Mouse (Mus musculus) effector memory CD4-positive, alpha-beta T cell, adult 7 months (primary cell): ENCODE measurements around the gene Gnai2. TPM values are rescaled to one million over a fixed set of nuclear protein-coding genes. Genes with fewer than 3 reads are reported as not detected.

ENCODE experiments used
- polyA plus RNA-seq: library from polyadenylated mRNA; unstranded; fragments of 100-300 nt; shearing (Covaris generic); gene quantifications from one replicate; pipeline ENCODE4 v1.2.1, GENCODE M21; 2017

Gene Gnai2
- polyA plus RNA-seq, result 578 TPM

DNA sequence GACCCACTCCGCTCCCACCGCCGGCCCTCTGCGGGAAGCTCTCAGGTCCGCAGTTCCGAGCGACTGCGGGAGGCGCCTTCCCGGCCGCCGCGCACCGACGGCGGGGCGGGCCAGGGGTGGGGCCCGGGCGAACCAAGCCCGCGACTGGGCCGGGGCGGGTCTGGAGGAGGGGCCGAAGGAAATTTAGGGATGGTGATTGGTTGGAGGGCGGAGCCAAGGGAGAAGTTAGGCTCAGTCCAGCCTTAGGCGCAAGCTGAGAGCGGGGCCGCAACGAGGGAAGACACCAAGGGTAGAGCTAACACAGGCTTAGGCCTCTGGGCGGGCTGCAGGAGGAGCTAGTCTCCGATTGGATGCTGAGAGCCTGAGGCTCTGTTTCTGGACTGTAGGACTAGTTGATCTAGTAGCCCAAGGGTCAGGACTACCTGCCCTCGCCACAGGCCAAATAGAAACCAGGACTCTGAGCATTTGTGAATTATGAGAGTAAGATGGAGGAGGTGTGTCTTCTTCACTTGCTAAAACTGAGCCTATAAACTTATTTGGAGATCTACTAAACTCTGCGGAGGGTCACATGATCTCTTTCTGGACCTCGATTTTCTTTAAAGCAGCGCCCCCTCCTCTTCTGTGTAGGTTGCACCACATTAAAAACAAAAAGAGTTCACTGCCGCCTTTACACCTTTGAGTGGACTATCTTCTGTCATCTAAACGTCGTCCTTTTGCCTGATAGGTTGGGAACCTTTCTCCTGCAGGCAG is at the start of gene Gnai2:
Gnai2 (minus strand) TSS at position 89 of the 750 bp plus-strand sequence.

DNA sequence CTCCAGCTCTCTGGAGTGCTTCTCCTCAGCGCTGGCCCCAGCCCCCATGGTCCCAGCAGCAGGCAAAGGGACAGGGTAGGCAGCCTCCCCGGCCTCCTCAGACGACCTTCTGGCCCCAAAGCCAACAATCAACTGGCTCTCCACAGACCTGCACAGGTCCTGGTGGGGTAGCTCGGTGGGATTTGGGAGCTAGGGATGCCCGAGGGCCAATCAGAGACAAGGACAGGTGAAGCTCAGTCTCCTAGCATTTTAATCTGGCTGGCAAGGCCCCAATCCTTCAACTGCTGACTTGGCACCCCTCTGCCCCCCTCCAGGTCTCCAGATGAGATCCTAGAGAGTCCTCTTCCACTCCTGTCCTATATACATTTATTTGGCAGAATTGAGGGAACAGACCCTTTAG is 44.3 kb upstream of the Gnai2 start, which contains the start of gene Gnat1:
Gnat1 (minus strand) TSS at position 212 of the 400 bp plus-strand sequence.

GRCm38 (mm10) chr9:107669480-107669945 is 34.3 kb upstream of the Gnai2 start, which contains the start of gene Slc38a3:
Slc38a3 (minus strand) TSS chr9:107669530.

GRCm38 (mm10) chr9:107608741-107609432 is 26.3 kb downstream of the Gnai2 start, which contains the start of gene Sema3b:
Sema3b (minus strand) TSS chr9:107609229.

GRCm38 (mm10) chr9:107586974-107587832 is 48.0 kb downstream of the Gnai2 start, which contains the start of gene Ifrd2:
Ifrd2 (plus strand) TSS chr9:107587642.

DNA sequence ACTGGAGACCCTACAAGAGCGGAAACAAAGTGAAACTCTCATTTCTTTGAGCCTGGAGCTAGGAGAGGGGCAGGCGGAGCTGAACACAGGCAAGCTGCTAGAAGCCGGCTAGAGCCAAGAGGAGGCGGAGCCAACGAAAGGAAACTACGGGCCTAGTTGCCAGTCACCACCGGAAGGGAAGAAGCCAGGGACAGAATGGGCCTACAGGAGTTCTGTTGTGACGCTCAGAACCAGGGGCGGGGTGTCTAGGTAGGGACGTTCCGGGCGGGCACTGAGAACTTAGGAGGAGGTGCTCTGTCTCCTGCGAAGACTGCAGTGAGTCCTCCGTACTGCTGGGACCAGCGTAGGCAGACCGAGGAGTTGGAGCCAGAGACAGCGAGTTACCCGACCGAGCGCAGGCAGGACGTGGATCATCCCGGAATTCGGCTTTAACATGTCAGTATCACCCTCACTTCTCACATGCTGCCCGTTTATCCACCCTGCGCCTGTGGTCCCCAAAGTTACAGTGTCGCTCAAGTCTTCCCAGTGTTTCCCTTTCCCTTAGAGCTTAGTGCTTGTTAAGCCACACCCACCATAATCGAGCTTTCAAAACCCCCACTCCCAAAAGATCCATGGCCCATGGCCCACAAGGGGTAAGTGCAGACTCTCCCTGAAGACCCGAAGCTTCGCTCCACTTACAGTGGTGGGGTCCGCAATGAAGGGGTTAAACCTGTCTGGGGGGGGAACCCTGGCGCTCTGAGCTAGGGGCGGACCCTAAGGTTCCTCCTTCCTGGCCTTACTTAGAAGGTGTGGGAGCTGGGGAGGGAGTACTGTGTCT is 54.5 kb downstream of the Gnai2 start, which contains the start of gene Hyal3:
Hyal3 (plus strand) TSS at position 318 of the 817 bp plus-strand sequence.

DNA sequence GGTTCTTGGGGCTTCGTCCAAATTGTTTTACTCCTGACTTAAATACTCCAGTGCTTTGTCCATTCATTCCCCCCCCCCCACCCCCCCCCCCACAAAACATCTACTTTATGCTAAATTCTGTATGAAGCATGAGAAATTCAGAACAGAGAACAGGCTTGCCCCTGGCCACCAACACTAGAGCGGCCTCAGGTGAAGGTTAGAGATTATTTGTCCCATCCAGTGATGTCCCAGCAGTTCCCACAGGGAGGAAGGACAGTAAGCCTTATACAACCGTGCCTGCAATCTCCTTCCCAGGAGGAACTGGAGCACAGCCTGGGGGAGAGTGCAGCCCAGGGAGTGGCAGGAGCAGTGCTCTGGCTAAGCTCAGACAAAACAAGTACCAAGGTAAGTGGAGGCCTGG is 56.6 kb downstream of the Gnai2 start, which contains the start of gene Naa80:
Naa80 (plus strand) TSS at position 301 of the 400 bp plus-strand sequence.

DNA sequence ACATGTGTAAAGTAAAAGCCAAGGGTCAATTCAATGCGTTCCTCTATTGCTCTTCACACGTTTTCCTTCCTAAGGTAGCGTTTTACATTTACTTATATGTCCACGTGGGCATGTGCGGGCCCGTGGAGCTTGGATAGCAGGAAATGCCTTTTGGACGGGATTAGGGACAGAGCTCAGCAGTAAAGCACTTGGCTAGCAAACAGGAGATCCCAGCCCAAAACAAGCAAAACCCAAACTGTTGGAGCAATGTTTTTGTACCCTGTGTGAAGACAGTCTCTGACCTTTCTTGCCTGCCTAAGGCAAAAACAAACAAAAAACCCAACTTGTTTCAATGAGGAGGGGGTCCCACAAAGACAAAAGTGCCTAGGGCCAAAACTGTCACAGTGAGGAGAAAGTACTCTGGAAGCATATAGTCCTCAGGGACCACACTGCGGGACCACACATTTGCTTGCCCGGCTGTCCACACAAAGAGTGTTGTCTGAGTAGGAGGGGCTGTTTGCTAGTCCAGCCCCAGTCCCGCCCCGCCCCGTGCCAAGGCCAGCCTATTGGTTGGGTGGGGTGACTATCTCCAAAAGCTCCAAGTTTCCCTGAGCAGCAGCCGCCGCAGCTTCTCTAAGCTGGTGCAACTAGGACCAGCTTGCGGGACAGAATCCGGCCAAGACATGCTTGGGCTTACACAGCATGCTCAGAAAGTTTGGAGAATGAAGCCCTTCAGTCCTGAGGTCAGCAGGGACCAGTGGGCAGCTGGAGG is 58.6 kb downstream of the Gnai2 start, which contains the start of gene Hyal1:
Hyal1 (plus strand) TSS at position 571 of the 751 bp plus-strand sequence.

GRCm38 (mm10) chr9:107567702-107568319 is 67.4 kb downstream of the Gnai2 start, which contains the start of gene Hyal2:
Hyal2 (plus strand) TSS chr9:107567945.

Other genes starting within 250 kb of the Gnai2 start
- gene Cacna2d2, start 235.8 kb downstream of the Gnai2 start, polyA plus RNA-seq, result 0.13 TPM
- 67.0 TPM for gene Tmem115, start 101.4 kb downstream of the Gnai2 start, polyA plus RNA-seq
- 25.0 TPM for gene Cyb561d2, start 93.2 kb downstream of the Gnai2 start, polyA plus RNA-seq
- 57.8 TPM for gene Nprl2, start 93.1 kb downstream of the Gnai2 start, polyA plus RNA-seq
- 1.2 TPM for gene Zmynd10, start 88.1 kb downstream of the Gnai2 start, polyA plus RNA-seq
- 112 TPM for gene Rassf1, start 83.8 kb downstream of the Gnai2 start, polyA plus RNA-seq
- 39.9 TPM for gene Tusc2, start 72.1 kb downstream of the Gnai2 start, polyA plus RNA-seq
- 3.0 TPM for gene Hyal2, start 67.4 kb downstream of the Gnai2 start, polyA plus RNA-seq
- gene Hyal1, start 58.4 kb downstream of the Gnai2 start, polyA plus RNA-seq, result 2.7 TPM
- 9.8 TPM for gene Naa80, start 56.5 kb downstream of the Gnai2 start, polyA plus RNA-seq
- 1.5 TPM for gene Hyal3, start 54.5 kb downstream of the Gnai2 start, polyA plus RNA-seq
- gene Ifrd2, start 47.7 kb downstream of the Gnai2 start, polyA plus RNA-seq, result 17.4 TPM
- gene Sema3b, start 26.1 kb downstream of the Gnai2 start, polyA plus RNA-seq, result 0.15 TPM
- not detected for gene Slc38a3, start 34.2 kb upstream of the Gnai2 start, polyA plus RNA-seq
- gene Gnat1, start 44.3 kb upstream of the Gnai2 start, polyA plus RNA-seq, result 3.6 TPM
- not detected for gene Sema3f, start 75.1 kb upstream of the Gnai2 start, polyA plus RNA-seq
- gene Rbm5, start 135.6 kb upstream of the Gnai2 start, polyA plus RNA-seq, result 229 TPM
- 107 TPM for gene Rbm6, start 237.9 kb upstream of the Gnai2 start, polyA plus RNA-seq